Mouse (Mus musculus) neural tube, embryonic 12.5 days (tissue): Measurements from ENCODE around the gene Fgfr2. TPM values are rescaled to one million over a fixed set of nuclear protein-coding genes. Genes with fewer than 3 reads are reported as not detected.

Experiments used
- ATAC-seq: fragments of 200-750 bp; cut with Nextera tagmentation; 2 replicates; pipeline ENCODE4 v1.8.0; 2017; ENCODE audit warnings: low read depth, mild to moderate bottlenecking, moderate TSS enrichment, moderate library complexity; ENCODE audit not compliant: low FRiP score
- H3K27ac ChIP-seq: fragments of 300-500 bp; sonication (generic); 2 replicates; pipeline ENCODE4 v1.5.1; 2016
- H3K27me3 ChIP-seq: fragments of 300-500 bp; sonication (generic); replicated peaks from 2 replicates; pipeline ENCODE4 v1.6.1; 2016; ENCODE audit warnings: mild to moderate bottlenecking
- H3K36me3 ChIP-seq: fragments of 300-500 bp; sonication (generic); 2 replicates; pipeline ENCODE4 v1.6.1; 2016; ENCODE audit warnings: mild to moderate bottlenecking
- H3K4me1 ChIP-seq: fragments of 300-500 bp; sonication (generic); 2 replicates; pipeline ENCODE4 v1.6.1; 2016
- H3K4me2 ChIP-seq: fragments of 300-500 bp; sonication (generic); replicated peaks from 2 replicates; pipeline ENCODE4 v1.6.1; 2016; ENCODE audit warnings: mild to moderate bottlenecking
- H3K4me3 ChIP-seq: fragments of 300-500 bp; sonication (generic); 2 replicates; pipeline ENCODE4 v1.5.1; 2016
- H3K9ac ChIP-seq: fragments of 300-500 bp; sonication (generic); 2 replicates; pipeline ENCODE4 v1.6.1; 2016; ENCODE audit warnings: mild to moderate bottlenecking
- H3K9me3 ChIP-seq: fragments of 300-500 bp; sonication (generic); 2 replicates; pipeline ENCODE4 v1.6.1; 2016; ENCODE audit warnings: mild to moderate bottlenecking
- WGBS: fragments of 180-500 bp; shearing (Covaris S2); methylation state at CpG from one replicate; pipeline ENCODE4 v1.1.7; 2016; 5-methylcytosine and 5-hydroxymethylcytosine counted together
- polyA plus RNA-seq: library from polyadenylated mRNA; unstranded; fragments of >200 nt; fragmentation: Nextera tagmentation; extraction: Ambion mirVana; gene quantifications from 2 replicates; pipeline ENCODE4 v1.2.1, GENCODE M21; 2016

Gene Fgfr2
- polyA plus RNA-seq, 1 experiment from 2014 or later, result 65.0 TPM

- Histone ChIP-seq H3K4me1 (peaks cover 54% of the 10 kb centered on the region), H3K27me3 (no peaks in the 10 kb centered on the region), H3K9ac (no peak overlapping the region), H3K4me3 (no peak overlapping the region), H3K4me2 (no peak overlapping the region), H3K36me3 (peaks cover 13% of the 10 kb centered on the region; the same call in 1 of the 2 replicates), H3K9me3 (no peaks in the 10 kb centered on the region), H3K27ac (no peak overlapping the region)
- 82% methylated on average over 4 of the region's 4 CpGs for WGBS
- no peak for ATAC-seq
These were observed 114.5 kb downstream of the Fgfr2 start for GRCm38 (mm10) chr7:133008663-133009062.

GRCm38 (mm10) chr7:133007343-133007742, 115.8 kb downstream of the Fgfr2 start:
- Histone ChIP-seq H3K9me3 (no peaks in the 10 kb centered on the region), H3K36me3 (peaks cover 20% of the 10 kb centered on the region; the same call in 1 of the 2 replicates), H3K4me3 (no peak overlapping the region), H3K9ac (no peak overlapping the region), H3K27ac (no peak overlapping the region), H3K27me3 (no peaks in the 10 kb centered on the region), H3K4me1 (peaks cover 46% of the 10 kb centered on the region), H3K4me2 (no peak overlapping the region)
- WGBS, result 84% methylated on average over 11 of the region's 11 CpGs
- ATAC-seq, result no peak

DNA sequence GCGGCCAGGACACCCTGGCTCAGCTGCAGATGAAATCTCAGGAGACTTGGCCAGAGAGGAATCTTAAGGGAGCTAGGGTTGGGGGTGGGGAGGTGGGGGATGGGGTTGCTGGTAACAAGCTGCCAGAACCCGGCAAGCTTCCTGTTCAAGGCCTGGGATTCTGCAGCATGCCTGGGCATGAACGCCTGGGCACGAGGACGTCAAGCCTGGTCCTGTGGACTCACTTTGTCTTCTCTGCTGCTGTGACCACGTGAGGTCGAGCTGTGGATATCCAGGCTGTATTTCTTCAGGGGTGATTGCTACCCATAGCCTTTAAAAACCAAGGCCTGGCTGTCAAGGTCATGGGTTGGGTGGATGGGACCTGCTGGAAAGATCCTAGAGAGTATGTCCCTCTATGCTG, 117.4 kb downstream of the Fgfr2 start:
- Histone ChIP-seq H3K4me1 (peaks cover 34% of the 10 kb centered on the region), H3K9ac (no peak overlapping the region), H3K4me3 (no peak overlapping the region), H3K4me2 (no peak overlapping the region), H3K9me3 (no peaks in the 10 kb centered on the region), H3K27ac (no peak overlapping the region), H3K36me3 (peaks cover 20% of the 10 kb centered on the region; the same call in 1 of the 2 replicates), H3K27me3 (no peaks in the 10 kb centered on the region)
- ATAC-seq, result no peak
- WGBS, result 90% methylated on average over 7 of the region's 7 CpGs

- peaks cover 24% of the 10 kb centered on the region for H3K36me3 ChIP-seq
- no peak for ATAC-seq
- H3K27ac ChIP-seq, result no peak overlapping the region
- peaks cover 20% of the 10 kb centered on the region for H3K4me1 ChIP-seq
- H3K4me2 ChIP-seq, result no peak overlapping the region
- no peaks in the 10 kb centered on the region for H3K27me3 ChIP-seq
- no peaks in the 10 kb centered on the region for H3K9me3 ChIP-seq
- 42% methylated on average over 3 of the region's 3 CpGs for WGBS
- no peak overlapping the region for H3K9ac ChIP-seq
- no peak overlapping the region for H3K4me3 ChIP-seq
These were observed 119.7 kb downstream of the Fgfr2 start for GRCm38 (mm10) chr7:133003421-133003820.

- Histone ChIP-seq H3K4me1 (peaks cover 9% of the 10 kb centered on the region), H3K9ac (no peak overlapping the region), H3K27me3 (no peaks in the 10 kb centered on the region), H3K9me3 (no peaks in the 10 kb centered on the region), H3K4me3 (no peak overlapping the region), H3K27ac (no peak overlapping the region), H3K36me3 (peaks cover 35% of the 10 kb centered on the region), H3K4me2 (no peak overlapping the region)
- WGBS, result 90% methylated on average over 6 of the region's 6 CpGs
- no peak for ATAC-seq
These were observed 120.9 kb downstream of the Fgfr2 start for GRCm38 (mm10) chr7:133002271-133002670.

DNA sequence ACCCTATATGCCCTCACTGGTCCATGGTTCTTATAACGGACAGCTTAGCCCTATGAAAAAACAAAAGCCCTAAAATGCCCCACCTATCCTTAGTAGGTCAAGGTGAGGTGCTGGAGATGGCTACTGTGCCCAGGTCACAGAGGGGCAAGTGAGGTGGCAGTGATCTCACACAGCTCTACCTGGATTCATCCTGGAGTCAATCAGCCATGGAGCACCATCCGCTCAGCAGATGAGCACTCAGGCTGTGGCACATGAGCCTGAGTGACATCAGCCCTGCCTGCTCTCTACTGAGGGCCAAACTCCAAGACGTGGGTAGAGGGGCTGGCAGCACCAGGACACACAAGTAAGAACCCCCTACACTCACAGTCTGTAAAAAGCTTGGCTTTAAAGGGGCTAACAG, 121.8 kb downstream of the Fgfr2 start:
- no peak overlapping the region for H3K4me3 ChIP-seq
- H3K27ac ChIP-seq, result no peak overlapping the region
- WGBS, result 92% methylated on average over 3 of the region's 3 CpGs
- no peak for ATAC-seq
- H3K36me3 ChIP-seq, result peaks cover 44% of the 10 kb centered on the region
- no peaks in the 10 kb centered on the region for H3K9me3 ChIP-seq
- H3K9ac ChIP-seq, result no peak overlapping the region
- H3K4me1 ChIP-seq, result peaks cover 8% of the 10 kb centered on the region
- H3K27me3 ChIP-seq, result no peaks in the 10 kb centered on the region
- H3K4me2 ChIP-seq, result no peak overlapping the region

GRCm38 (mm10) chr7:132999061-132999460, 124.1 kb downstream of the Fgfr2 start:
- H3K4me2 ChIP-seq, result no peak overlapping the region
- no peak overlapping the region for H3K27ac ChIP-seq
- H3K9me3 ChIP-seq, result no peaks in the 10 kb centered on the region
- H3K9ac ChIP-seq, result no peak overlapping the region
- H3K27me3 ChIP-seq, result no peaks in the 10 kb centered on the region
- peaks cover 61% of the 10 kb centered on the region for H3K36me3 ChIP-seq
- 97% methylated on average over 11 of the region's 11 CpGs for WGBS
- no peak overlapping the region for H3K4me3 ChIP-seq
- H3K4me1 ChIP-seq, result peaks cover 1% of the 10 kb centered on the region; the same call in 1 of the 2 replicates
- no peak for ATAC-seq

- no peak for ATAC-seq
- no peak overlapping the region for H3K27ac ChIP-seq
- H3K4me3 ChIP-seq, result no peak overlapping the region
- no peaks in the 10 kb centered on the region; the same call in 1 of the 2 replicates for H3K4me1 ChIP-seq
- H3K9ac ChIP-seq, result no peak overlapping the region
- H3K27me3 ChIP-seq, result no peaks in the 10 kb centered on the region
- H3K9me3 ChIP-seq, result no peaks in the 10 kb centered on the region
- H3K36me3 ChIP-seq, result peaks cover 64% of the 10 kb centered on the region
- WGBS, result 96% methylated on average over 12 of the region's 12 CpGs
- no peak overlapping the region for H3K4me2 ChIP-seq
These were observed 124.5 kb downstream of the Fgfr2 start for GRCm38 (mm10) chr7:132998639-132999038.

- peaks cover 62% of the 10 kb centered on the region for H3K36me3 ChIP-seq
- WGBS, result 91% methylated on average over 5 of the region's 5 CpGs
- ATAC-seq, result no peak
- no peak overlapping the region for H3K4me2 ChIP-seq
- H3K4me3 ChIP-seq, result no peak overlapping the region
- H3K9me3 ChIP-seq, result no peaks in the 10 kb centered on the region
- H3K4me1 ChIP-seq, result no peaks in the 10 kb centered on the region
- no peaks in the 10 kb centered on the region for H3K27me3 ChIP-seq
- no peak overlapping the region for H3K9ac ChIP-seq
- no peak overlapping the region for H3K27ac ChIP-seq
These were observed 126.8 kb downstream of the Fgfr2 start for GRCm38 (mm10) chr7:132996391-132996790.

DNA sequence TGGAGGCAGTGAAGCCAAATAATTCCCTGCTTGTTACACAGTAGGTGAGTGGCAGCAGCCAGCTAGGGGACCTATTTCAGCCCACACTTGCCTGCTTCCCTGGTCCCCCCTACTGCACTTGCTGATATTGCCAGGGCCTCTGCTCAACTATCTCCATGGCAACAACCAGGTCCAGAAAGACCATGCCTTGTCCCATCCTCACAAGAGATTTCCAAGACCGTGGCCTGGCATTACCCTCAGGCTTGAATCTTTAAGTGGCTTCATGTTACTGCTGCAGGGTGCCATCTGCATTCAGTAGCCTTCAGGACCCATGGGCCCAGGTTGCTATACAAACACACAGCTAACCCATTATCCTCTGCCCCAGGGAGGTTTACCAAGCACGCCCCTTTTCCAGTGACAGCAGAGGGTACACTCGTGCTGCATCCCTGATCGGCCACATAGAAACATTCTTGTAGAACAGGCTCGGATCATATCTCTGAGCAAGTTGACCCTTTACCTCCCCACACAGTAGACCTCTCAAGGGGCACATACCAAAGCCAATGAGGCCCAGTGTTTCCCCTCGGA, 128.4 kb downstream of the Fgfr2 start:
- H3K27me3 ChIP-seq, result no peaks in the 10 kb centered on the region
- no peak overlapping the region for H3K9ac ChIP-seq
- no peak overlapping the region for H3K4me2 ChIP-seq
- peaks cover 78% of the 10 kb centered on the region for H3K36me3 ChIP-seq
- no peaks in the 10 kb centered on the region for H3K9me3 ChIP-seq
- H3K4me3 ChIP-seq, result no peak overlapping the region
- H3K4me1 ChIP-seq, result no peaks in the 10 kb centered on the region
- ATAC-seq, result no peak
- H3K27ac ChIP-seq, result no peak overlapping the region
- WGBS, result 79% methylated on average over 6 of the region's 6 CpGs

DNA sequence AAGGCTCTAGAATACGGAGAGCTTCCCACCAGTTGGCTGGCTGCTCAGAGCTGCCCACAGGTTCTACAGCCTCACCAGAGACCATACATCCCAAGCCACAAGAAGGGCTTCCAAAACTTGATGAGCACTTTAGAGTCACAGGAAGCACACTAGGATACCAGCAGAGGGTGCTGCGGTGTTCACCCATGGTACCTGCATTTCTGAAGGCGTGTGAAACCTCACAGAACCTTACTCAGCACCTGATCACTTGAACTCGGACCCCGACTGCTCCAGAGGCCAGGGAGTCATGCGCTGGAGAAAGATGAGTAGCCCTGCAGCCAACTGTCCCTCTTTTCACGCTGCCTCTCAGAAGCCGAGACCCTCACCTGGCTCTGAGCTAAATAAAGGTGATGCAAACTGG, 129.0 kb downstream of the Fgfr2 start:
- H3K27ac ChIP-seq, result no peak overlapping the region
- 93% methylated on average over 8 of the region's 8 CpGs for WGBS
- H3K4me2 ChIP-seq, result no peak overlapping the region
- no peaks in the 10 kb centered on the region for H3K4me1 ChIP-seq
- H3K4me3 ChIP-seq, result no peak overlapping the region
- H3K27me3 ChIP-seq, result no peaks in the 10 kb centered on the region
- H3K9ac ChIP-seq, result no peak overlapping the region
- peaks cover 78% of the 10 kb centered on the region for H3K36me3 ChIP-seq
- no peaks in the 10 kb centered on the region for H3K9me3 ChIP-seq
- ATAC-seq, result no peak

DNA sequence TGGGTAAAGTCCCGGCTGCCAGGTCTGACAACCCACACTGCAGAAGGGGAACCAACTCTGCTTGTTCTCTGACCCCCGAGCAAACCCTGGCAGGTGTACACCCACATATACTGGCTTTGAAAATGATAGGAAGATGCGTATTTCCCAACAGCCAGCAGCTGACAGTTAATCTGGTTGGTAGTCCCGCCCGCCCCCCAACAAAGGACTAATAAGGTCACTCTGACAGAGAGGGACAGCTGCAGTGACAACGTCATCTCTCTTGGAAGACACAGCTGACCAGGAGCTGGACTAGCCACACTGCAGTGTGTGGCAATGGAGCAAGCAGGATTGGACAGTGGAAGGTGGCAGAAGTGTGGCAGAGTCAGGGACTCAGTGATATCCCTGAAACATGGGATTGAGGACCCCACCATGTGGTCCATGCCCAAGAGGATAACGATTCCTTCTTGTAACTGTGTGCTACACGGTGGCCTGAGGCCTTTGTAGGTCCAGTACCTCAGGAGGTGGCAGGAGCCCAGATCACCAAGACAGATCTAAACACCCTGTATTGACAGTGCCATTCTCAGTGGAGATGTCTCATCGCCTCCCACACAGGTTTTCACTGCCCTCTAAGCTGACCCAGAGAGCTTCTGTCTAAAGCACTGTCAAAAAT, 130.1 kb downstream of the Fgfr2 start:
- Histone ChIP-seq H3K27ac (no peak overlapping the region), H3K4me1 (no peaks in the 10 kb centered on the region), H3K9ac (no peak overlapping the region), H3K27me3 (no peaks in the 10 kb centered on the region), H3K4me3 (no peak overlapping the region), H3K9me3 (no peaks in the 10 kb centered on the region), H3K36me3 (peaks cover 78% of the 10 kb centered on the region), H3K4me2 (no peak overlapping the region)
- WGBS, result 89% methylated on average over 9 of the region's 9 CpGs
- no peak for ATAC-seq
